Mouse (Mus musculus): Measurements from ENCODE around the gene Plekhh2.

- TF ChIP-seq CTCF (IDR thresholded peaks at IDR 0.05; ENCODE audit: low read depth) (no peak), EP300 (IDR thresholded peaks at IDR 0.05; ENCODE audit: low read depth) (no peak)
Observed at GRCm38 (mm10) chr17:84658951-84659350, 147.3 kb downstream of the Plekhh2 start.
